In the genomic region with DNA sequence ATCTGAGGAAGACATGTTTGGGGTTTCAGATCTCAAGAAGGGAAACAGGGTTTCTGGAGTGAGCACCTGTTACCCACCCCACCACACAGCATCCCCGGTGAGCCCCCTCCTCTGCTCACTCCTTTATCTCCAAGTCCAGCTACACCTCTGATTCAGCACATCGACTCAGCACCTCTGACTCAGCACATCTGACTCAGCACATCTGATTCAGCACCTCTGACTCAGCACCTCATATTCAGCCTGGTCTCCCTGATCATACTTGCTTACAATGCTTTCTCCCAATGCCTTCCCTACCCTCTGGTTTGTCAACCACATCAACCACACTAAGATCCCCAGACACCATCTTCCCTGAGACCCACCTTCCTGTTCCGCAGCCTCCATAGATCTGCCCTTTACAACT, we compare ENCODE assay signal across 11 mouse cellular contexts. TPM values are rescaled to one million over a fixed set of nuclear protein-coding genes. Genes with fewer than 3 reads are reported as not detected.
DNase-seq lines count a peak whose midpoint lies in the region; ATAC-seq lines count a peak whose summit lies in the region.
"Had no signal": no experiment of that assay in that cellular context is flagged by ENCODE, and none has a peak within 500 bp of the region (broad histone marks: within the 10 kb centered on the region; RNA-seq: fewer than 3 reads in every experiment).

No protein-coding gene starts in this region.

- no peaks in the 10 kb centered on the region for H3K9me3 ChIP-seq in forebrain, embryonic 10.5 days
- H3K9me3 ChIP-seq in forebrain, embryonic 14.5 days (replicated peaks; ENCODE audit: control insufficient read depth, low read length) = no peaks in the 10 kb centered on the region
- H3K9me3 ChIP-seq in intestine, embryonic 15.5 days = no peaks in the 10 kb centered on the region
- H3K9me3 ChIP-seq: embryonic facial prominence, embryonic 15.5 days had no signal

- DNase-seq in forebrain, embryonic 10.5 days (ENCODE audit: extremely low spot score, low spot score) = no peak
- no peak for DNase-seq in forebrain, embryonic 14.5 days (ENCODE audit: low spot score)
- DNase-seq in 416B (ENCODE audit: low read depth) = peak; percentile 81
- DNase-seq in adrenal gland, postnatal 36 days = peak; percentile 66 to 69
- no peak for DNase-seq in ovary, adult 18-20 months (ENCODE audit: low spot score)
- DNase-seq in kidney, postnatal 10 days = no peak

- no peak overlapping the region for H3K4me2 ChIP-seq in forebrain, embryonic 14.5 days (ENCODE audit: low read length)
- no peak overlapping the region for H3K4me2 ChIP-seq in intestine, embryonic 15.5 days (replicated peaks)
- H3K4me2 ChIP-seq: embryonic facial prominence, embryonic 15.5 days had no signal

- 78% methylated on average over 3 of the region's 3 CpGs for WGBS in forebrain, embryonic 10.5 days
- 79% methylated on average over 3 of the region's 3 CpGs for WGBS in forebrain, embryonic 14.5 days
- 64% methylated on average over 3 of the region's 3 CpGs for WGBS in intestine, embryonic 15.5 days

- no peaks in the 10 kb centered on the region for H3K36me3 ChIP-seq in forebrain, embryonic 10.5 days (replicated peaks)
- H3K36me3 ChIP-seq in forebrain, embryonic 14.5 days (ENCODE audit: control insufficient read depth, insufficient read depth, low read length) = no peaks in the 10 kb centered on the region
- no peaks in the 10 kb centered on the region for H3K36me3 ChIP-seq in intestine, embryonic 15.5 days
- H3K36me3 ChIP-seq: embryonic facial prominence, embryonic 15.5 days had no signal

- no peak overlapping the region for H3K4me3 ChIP-seq in forebrain, embryonic 10.5 days
- no peak overlapping the region for H3K4me3 ChIP-seq in forebrain, embryonic 14.5 days (ENCODE audit: low read depth, low read length)
- H3K4me3 ChIP-seq in intestine, embryonic 15.5 days (replicated peaks) = no peak overlapping the region
- H3K4me3 ChIP-seq: embryonic facial prominence, embryonic 15.5 days; heart, adult 2 months had no signal

- ATAC-seq in forebrain, embryonic 14.5 days = no peak
- ATAC-seq in megakaryocyte progenitor cell, adult 5-6 weeks (replicated peaks; ENCODE audit: poor library complexity) = peak; percentile 32
- ATAC-seq in intestine, embryonic 15.5 days = no peak

- H3K27me3 ChIP-seq in forebrain, embryonic 10.5 days (ENCODE audit: poor library complexity, severe bottlenecking) = peaks cover 28% of the 10 kb centered on the region
- H3K27me3 ChIP-seq in forebrain, embryonic 14.5 days (replicated peaks; ENCODE audit: control insufficient read depth, insufficient read depth, low read length) = no peaks in the 10 kb centered on the region
- H3K27me3 ChIP-seq in intestine, embryonic 15.5 days (replicated peaks) = no peaks in the 10 kb centered on the region

- H3K27ac ChIP-seq in forebrain, embryonic 10.5 days = peak overlapping the region; percentile 60; the same call in 1 of the 2 replicates
- no peak overlapping the region for H3K27ac ChIP-seq in forebrain, embryonic 14.5 days (ENCODE audit: low read depth, low read length)
- H3K27ac ChIP-seq in intestine, embryonic 15.5 days = no peak overlapping the region
- H3K27ac ChIP-seq: embryonic facial prominence, embryonic 15.5 days; heart, adult 2 months had no signal

- no peak overlapping the region for H3K9ac ChIP-seq in forebrain, embryonic 14.5 days (ENCODE audit: low read length)
- H3K9ac ChIP-seq in intestine, embryonic 15.5 days = no peak overlapping the region
- H3K9ac ChIP-seq: embryonic facial prominence, embryonic 15.5 days had no signal

- H3K4me1 ChIP-seq in forebrain, embryonic 10.5 days = peaks cover 20% of the 10 kb centered on the region
- peaks cover 4% of the 10 kb centered on the region; the same call in 1 of the 2 replicates for H3K4me1 ChIP-seq in forebrain, embryonic 14.5 days (ENCODE audit: control insufficient read depth, insufficient read depth, low read length)
- peaks cover 5% of the 10 kb centered on the region for H3K4me1 ChIP-seq in intestine, embryonic 15.5 days (replicated peaks)

RNA-seq across cellular contexts. Expression of gene Lexm, which starts 3.5 kb away (rescaled TPM):
- polyA plus RNA-seq in forebrain, embryonic 10.5 days (2016; fragmentation: Nextera tagmentation; extraction: Ambion mirVana) = 0.36 TPM in 1 of 2 replicates, not detected in the other
- polyA plus RNA-seq in forebrain, embryonic 14.5 days (2014; fragmentation: Nextera tagmentation; extraction: Ambion mirVana) = not detected in 2 replicates
- not detected for total RNA-seq in adrenal gland, postnatal 36 days (2021)
- not detected in 2 replicates for total RNA-seq in megakaryocyte progenitor cell, adult 5-6 weeks (2015)
- not detected in 2 replicates for total RNA-seq in megakaryocyte progenitor cell, adult 5-6 weeks (2017)
- polyA plus RNA-seq in intestine, embryonic 15.5 days (2015; fragmentation: Nextera tagmentation; extraction: Ambion mirVana) = not detected in 2 replicates
- total RNA-seq: heart, adult 2 months had no signal
- polyA plus RNA-seq: heart, adult 2 months; limb, embryonic 14.5 days had no signal

RNA-seq across cellular contexts. Expression of gene Ttc22, which starts 8.7 kb away (rescaled TPM):
- polyA plus RNA-seq in forebrain, embryonic 10.5 days (2016; fragmentation: Nextera tagmentation; extraction: Ambion mirVana) = not detected in 2 replicates
- 0.46 and 0.53 TPM in 2 replicates for polyA plus RNA-seq in forebrain, embryonic 14.5 days (2014; fragmentation: Nextera tagmentation; extraction: Ambion mirVana)
- total RNA-seq in adrenal gland, postnatal 36 days (2021) = not detected
- not detected in 2 replicates for total RNA-seq in megakaryocyte progenitor cell, adult 5-6 weeks (2015)
- not detected in 2 replicates for total RNA-seq in megakaryocyte progenitor cell, adult 5-6 weeks (2017)
- 8.6 and 10.1 TPM in 2 replicates for polyA plus RNA-seq in intestine, embryonic 15.5 days (2015; fragmentation: Nextera tagmentation; extraction: Ambion mirVana)
- total RNA-seq: heart, adult 2 months had no signal

RNA-seq across cellular contexts. Expression of gene Pars2, which starts 37.3 kb away (rescaled TPM):
- polyA plus RNA-seq in forebrain, embryonic 10.5 days (2016; fragmentation: Nextera tagmentation; extraction: Ambion mirVana) = 14.9 and 19.7 TPM in 2 replicates
- polyA plus RNA-seq in forebrain, embryonic 14.5 days (2014; fragmentation: Nextera tagmentation; extraction: Ambion mirVana) = 11.7 and 12.7 TPM in 2 replicates
- 1 to 10 TPM; 3.9 to 5.7 TPM for total RNA-seq in adrenal gland, postnatal 36 days (2021)
- total RNA-seq in megakaryocyte progenitor cell, adult 5-6 weeks (2015) = 3.7 and 6.6 TPM in 2 replicates
- 7.7 and 8.8 TPM in 2 replicates for total RNA-seq in megakaryocyte progenitor cell, adult 5-6 weeks (2017)
- polyA plus RNA-seq in intestine, embryonic 15.5 days (2015; fragmentation: Nextera tagmentation; extraction: Ambion mirVana) = 14.5 and 15.0 TPM in 2 replicates

RNA-seq across cellular contexts. Expression of gene Dhcr24, which starts 52.7 kb away (rescaled TPM):
- 10.5 and 11.7 TPM in 2 replicates for polyA plus RNA-seq in forebrain, embryonic 10.5 days (2016; fragmentation: Nextera tagmentation; extraction: Ambion mirVana)
- 16.4 and 16.6 TPM in 2 replicates for polyA plus RNA-seq in forebrain, embryonic 14.5 days (2014; fragmentation: Nextera tagmentation; extraction: Ambion mirVana)
- total RNA-seq in adrenal gland, postnatal 36 days (2021) = 100 to 1,000 TPM in 1 of 2 experiments, 10 to 100 TPM in 1; 74.5 to 299 TPM
- total RNA-seq in megakaryocyte progenitor cell, adult 5-6 weeks (2015) = 15.9 and 17.4 TPM in 2 replicates
- 9.8 and 11.0 TPM in 2 replicates for total RNA-seq in megakaryocyte progenitor cell, adult 5-6 weeks (2017)
- 8.0 and 9.1 TPM in 2 replicates for polyA plus RNA-seq in intestine, embryonic 15.5 days (2015; fragmentation: Nextera tagmentation; extraction: Ambion mirVana)

Comparison
In these comparisons a context has a peak if more than half of its experiments do, and no peak if none do; other contexts are left out.
1. DNase-seq: peak in 416B (single experiment) and adrenal gland, postnatal 36 days (2 of 2); none in forebrain, embryonic 10.5 days (single experiment), forebrain, embryonic 14.5 days (single experiment), ovary, adult 18-20 months (single experiment) and kidney, postnatal 10 days (single experiment).